Mouse (Mus musculus) adrenal gland, adult 18-20 months (tissue): Measurements from ENCODE around the gene Gsk3a. TPM values are rescaled to one million over a fixed set of nuclear protein-coding genes. Genes with fewer than 3 reads are reported as not detected.

Source experiments
- DNase-seq, 2 experiments: peaks; one replicate each; pipeline ENCODE4 v3.0.0; 2021 to 2022; ENCODE audit warnings: low spot score in 2 of 2
- microRNA-seq, 2 experiments: library from miRNA; unstranded; fragments of <30 nt; microRNA quantifications; one replicate each; pipeline ENCODE4 v1.2.0; 2021; ENCODE audit warnings: borderline number of aligned reads in 2 of 2
- total RNA-seq, 2 experiments: library from RNA; stranded (reverse); gene quantifications; 1 replicate in 1 of 2; 2 replicates in 1 of 2; pipeline ENCODE4 v1.2.3; 2021

The Gsk3a gene
- total RNA-seq, 2 experiments from 2014 or later: 96.7 to 101 TPM

- DNase-seq: no peak
Observed at GRCm38 (mm10) chr7:25195148-25195547, 42.5 kb downstream of the Gsk3a start.

- no peak for DNase-seq
Observed at GRCm38 (mm10) chr7:25192110-25192509, 45.5 kb downstream of the Gsk3a start.

GRCm38 (mm10) chr7:25190806-25191205 lies 46.8 kb downstream of the Gsk3a start:
- no peak for DNase-seq

- DNase-seq: peak; percentile 86 to 89
Observed at GRCm38 (mm10) chr7:25187662-25188650, 49.7 kb downstream of the Gsk3a start.

GRCm38 (mm10) chr7:25184091-25184490 lies 53.6 kb downstream of the Gsk3a start:
- no peak for DNase-seq

- DNase-seq: no peak
Observed at GRCm38 (mm10) chr7:25181814-25182213, 55.8 kb downstream of the Gsk3a start.

GRCm38 (mm10) chr7:25181331-25181790 lies 56.3 kb downstream of the Gsk3a start:
- peak; percentile 22 to 41 for DNase-seq

GRCm38 (mm10) chr7:25180512-25180911 lies 57.1 kb downstream of the Gsk3a start:
- no peak for DNase-seq

- peak; percentile 56 to 62 for DNase-seq
Observed at GRCm38 (mm10) chr7:25179606-25180161, 58.0 kb downstream of the Gsk3a start, which contains the start of gene Pou2f2. Gene Pou2f2, minus strand, starts transcription at chr7:25179726.

- DNase-seq: no peak
Observed at GRCm38 (mm10) chr7:25178787-25179605, 58.7 kb downstream of the Gsk3a start.

GRCm38 (mm10) chr7:25178317-25178716 lies 59.3 kb downstream of the Gsk3a start:
- DNase-seq: no peak

Small RNAs within 50 kb of the gene (microRNA-seq; reads per million reads assigned to microRNA genes)
- gene Mir7048: 0 reads per million in 2 experiments

Other genes with a start within 250 kb of the Gsk3a start
- 100 to 1,000 TPM in 1 of 2 experiments, 10 to 100 TPM in 1; 30.2 to 121 TPM for gene Atp1a3, start 231.9 kb downstream of the Gsk3a start, total RNA-seq
- gene Grik5, start 165.5 kb downstream of the Gsk3a start, total RNA-seq: 10 to 100 TPM; 15.3 to 17.2 TPM
- 10 to 100 TPM; 18.6 to 19.6 TPM for gene Zfp574, start 165.3 kb downstream of the Gsk3a start, total RNA-seq
- gene Pou2f2, start 58.1 kb downstream of the Gsk3a start, total RNA-seq: under 1 TPM; 0.56 to 0.61 TPM
- 10 to 100 TPM; 24.0 to 27.0 TPM for gene Dedd2, start 17.2 kb downstream of the Gsk3a start, total RNA-seq
- gene Zfp526, start 16.4 kb downstream of the Gsk3a start, total RNA-seq: 10 to 100 TPM in 1 of 2 experiments, 1 to 10 TPM in 1; 8.4 to 10.2 TPM
- gene Erf, start 12.9 kb upstream of the Gsk3a start, total RNA-seq: 10 to 100 TPM; 18.3 to 25.8 TPM
- 100 to 1,000 TPM in 1 of 2 experiments, 10 to 100 TPM in 1; 96.8 to 123 TPM for gene Cic, start 29.9 kb upstream of the Gsk3a start, total RNA-seq
- gene Pafah1b3, start 60.1 kb upstream of the Gsk3a start, total RNA-seq: 10 to 100 TPM; 23.3 to 30.4 TPM
- gene Prr19, start 63.6 kb upstream of the Gsk3a start, total RNA-seq: not detected
- gene Tmem145, start 68.3 kb upstream of the Gsk3a start, total RNA-seq: 1 to 10 TPM; 2.5 to 2.9 TPM
- 10 to 100 TPM; 37.8 to 47.0 TPM for gene Megf8, start 79.3 kb upstream of the Gsk3a start, total RNA-seq
- not detected for gene Cnfn, start 131.9 kb upstream of the Gsk3a start, total RNA-seq
- gene Lipe, start 160.9 kb upstream of the Gsk3a start, total RNA-seq: 100 to 1,000 TPM; 332 to 738 TPM
- gene Cxcl17, start 175.0 kb upstream of the Gsk3a start, total RNA-seq: not detected
- 10 to 100 TPM in 1 of 2 experiments, 1 to 10 TPM in 1; 9.3 to 34.6 TPM for gene Ceacam1, start 239.8 kb upstream of the Gsk3a start, total RNA-seq